Mouse (Mus musculus): ENCODE data around the gene Adamtsl1.

Gene Adamtsl1

DNA sequence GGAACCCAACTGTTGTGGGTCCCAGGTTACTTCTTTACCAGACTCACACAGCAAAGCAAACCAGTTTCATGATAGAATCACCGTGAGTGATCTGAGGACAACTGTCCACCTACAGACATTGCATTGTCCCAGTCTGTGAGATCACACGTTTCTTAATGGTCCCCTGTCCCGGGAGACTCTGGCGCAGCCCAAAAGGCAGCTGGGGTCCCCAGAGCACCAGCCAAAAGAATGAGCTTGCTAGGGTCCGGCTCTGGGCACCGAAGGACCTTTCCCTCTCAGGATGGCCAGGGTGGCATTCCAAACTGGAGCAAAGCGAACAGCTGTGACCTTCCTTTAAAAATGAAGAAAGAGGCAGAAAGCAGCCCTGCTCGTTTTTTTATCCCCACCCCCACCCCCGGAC, at the start of gene Adamtsl1:
Adamtsl1 (plus strand) TSS at position 381 of the 400 bp plus-strand sequence.
- no peak for DNase-seq (ENCODE audit: low spot score)

DNA sequence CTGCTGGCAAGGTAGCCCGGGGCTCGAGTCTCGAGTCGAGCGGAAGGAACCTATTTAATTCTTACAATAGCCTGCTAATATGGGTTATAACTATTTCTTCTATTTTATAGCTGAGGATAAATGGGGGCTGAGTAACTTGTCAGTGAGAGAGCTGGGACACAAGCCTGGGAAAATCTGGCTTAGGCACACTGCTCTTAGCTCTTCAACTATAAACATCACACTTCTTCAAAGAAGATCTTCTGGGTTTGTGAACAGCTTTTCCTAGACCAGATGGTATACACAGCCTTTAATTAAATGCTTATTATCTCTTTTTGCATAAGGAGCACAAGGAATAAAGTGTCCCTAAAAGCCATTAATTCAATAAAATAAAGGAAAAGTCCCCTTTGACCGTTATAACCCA, 30.4 kb upstream of the Adamtsl1 start:
- no peak for DNase-seq (ENCODE audit: low spot score)

DNA sequence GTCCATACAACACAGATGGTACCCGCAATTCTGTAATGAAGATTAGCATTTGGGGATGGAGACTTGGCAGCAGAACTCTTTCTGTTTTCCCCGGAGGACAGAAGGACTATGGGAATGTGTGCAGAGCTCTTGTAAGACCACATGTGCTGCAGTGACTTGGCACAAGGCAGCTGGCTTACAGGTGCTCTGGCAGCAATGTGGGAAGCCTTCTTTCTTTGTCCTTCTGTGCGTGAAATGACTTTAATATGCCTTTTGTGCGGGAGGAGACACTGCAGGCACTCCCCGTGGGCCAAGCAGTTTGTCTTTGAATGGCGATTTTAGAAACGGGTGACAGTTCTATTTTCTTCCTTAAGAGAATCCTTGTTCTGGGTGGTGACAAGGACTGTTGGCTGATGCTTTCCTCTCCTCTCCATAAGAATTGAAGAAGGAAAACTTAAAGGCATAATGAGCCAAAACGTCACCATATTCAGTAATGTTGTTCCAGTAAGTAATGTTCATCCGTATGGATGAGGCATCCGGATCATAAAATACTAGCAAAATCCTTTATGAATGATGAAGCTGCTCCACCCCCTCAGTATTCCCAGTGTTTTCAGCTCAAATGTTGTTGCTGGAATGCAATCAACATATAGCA, 27.5 kb upstream of the Adamtsl1 start:
- peak; percentile 17 for DNase-seq (ENCODE audit: low spot score)

DNA sequence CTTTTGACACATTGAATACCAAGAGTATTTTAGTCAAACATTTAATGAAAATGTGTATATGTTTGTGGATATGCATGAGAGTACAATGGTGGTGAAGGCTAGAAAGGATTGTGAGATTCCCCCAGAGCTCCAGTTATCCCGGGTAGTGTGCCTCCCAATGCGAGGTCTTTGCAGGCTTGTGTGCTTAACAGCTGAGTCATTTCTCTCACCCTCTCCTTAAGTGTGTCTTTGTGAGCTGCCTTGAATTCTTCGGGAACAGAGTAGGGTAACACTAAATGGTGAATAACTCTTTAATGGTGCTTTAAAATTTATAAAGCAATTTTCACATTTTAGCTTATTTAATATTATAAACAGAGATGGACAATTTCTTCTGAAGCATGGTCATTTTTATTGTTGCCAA, 8.3 kb upstream of the Adamtsl1 start:
- DNase-seq (ENCODE audit: low spot score): no peak

DNA sequence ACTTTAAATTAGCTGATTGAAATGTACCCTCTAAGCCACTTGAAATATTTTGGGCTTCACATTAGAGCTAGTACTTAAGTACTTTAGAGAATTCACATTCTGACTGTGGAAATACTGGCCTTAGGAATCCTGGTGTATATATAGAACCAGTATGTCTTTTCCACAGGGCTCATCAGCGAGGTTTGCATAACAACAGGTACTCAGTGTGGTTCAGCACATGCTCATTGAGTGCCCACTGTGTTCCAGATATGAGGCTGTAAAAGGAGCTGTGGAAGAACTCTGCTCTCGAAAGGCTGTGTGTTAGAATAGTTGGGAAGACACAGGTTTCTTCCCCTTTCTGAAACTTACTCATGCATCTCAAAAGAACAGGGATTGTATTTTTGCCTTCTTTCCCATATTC, 7.0 kb upstream of the Adamtsl1 start:
- DNase-seq (ENCODE audit: low spot score): no peak

DNA sequence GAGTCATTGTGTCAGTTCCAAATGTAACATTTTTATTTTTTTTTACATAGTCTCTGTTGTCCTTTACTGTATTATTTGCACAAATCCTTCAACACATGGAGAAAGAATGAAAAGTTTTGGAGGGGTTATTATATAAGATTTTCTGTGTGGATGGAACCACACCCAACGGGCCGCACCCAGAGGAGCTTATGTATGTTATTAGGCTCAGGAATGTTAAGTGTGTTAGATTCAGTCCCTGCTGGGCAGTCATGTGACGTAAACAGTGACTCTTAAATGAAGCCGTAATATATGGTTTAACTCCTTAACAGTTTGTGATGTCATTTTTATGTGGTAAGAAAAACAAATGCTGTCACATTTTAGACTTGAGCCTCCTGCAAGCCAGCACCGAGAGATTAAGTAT, 6.5 kb upstream of the Adamtsl1 start:
- DNase-seq (ENCODE audit: low spot score): no peak

DNA sequence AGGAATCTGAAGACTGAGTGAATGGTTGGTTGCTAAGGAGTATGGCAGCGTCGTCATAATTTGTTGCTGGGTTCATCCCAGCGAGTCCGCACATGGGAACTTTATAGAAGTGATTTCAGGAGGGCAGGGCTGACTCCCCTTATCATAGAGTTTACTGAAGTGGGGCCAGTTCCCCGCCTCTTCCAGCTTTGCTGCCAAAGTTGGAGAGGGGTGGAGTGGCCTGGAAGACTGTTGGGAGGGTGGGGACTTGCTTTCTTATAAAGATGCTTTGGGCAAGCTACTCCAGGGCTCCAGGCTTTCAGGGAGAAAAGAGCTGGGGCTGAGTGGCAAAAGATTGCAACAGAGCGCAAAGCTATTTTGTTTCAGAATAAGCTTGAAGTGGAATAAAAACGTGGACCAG, 684 bp upstream of the Adamtsl1 start:
- DNase-seq (ENCODE audit: low spot score): no peak

DNA sequence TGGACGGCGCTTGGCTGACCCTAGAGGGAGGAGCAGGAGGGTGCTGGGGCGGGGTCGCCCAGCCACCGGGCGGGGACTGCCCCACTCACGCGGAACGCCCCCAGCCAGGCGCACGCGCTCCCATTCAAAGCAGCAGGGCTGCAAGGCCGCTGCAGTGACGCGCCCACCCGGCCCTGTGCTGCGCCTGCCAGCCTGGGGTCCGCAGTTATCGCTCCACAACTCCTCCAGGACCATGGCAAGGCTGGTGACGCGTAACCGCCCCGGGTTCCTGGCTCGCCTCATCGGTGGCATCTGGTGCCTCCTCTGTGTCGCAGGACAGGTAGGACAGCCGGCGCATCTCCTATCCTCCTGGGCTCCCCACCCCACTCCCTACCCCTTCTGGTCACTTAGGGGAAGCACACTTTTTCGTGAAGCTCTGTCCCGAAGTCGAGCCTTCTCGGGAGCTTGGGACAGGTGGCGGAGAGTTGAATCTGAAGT, 271 bp downstream of the Adamtsl1 start:
- no peak for DNase-seq (ENCODE audit: low spot score)

DNA sequence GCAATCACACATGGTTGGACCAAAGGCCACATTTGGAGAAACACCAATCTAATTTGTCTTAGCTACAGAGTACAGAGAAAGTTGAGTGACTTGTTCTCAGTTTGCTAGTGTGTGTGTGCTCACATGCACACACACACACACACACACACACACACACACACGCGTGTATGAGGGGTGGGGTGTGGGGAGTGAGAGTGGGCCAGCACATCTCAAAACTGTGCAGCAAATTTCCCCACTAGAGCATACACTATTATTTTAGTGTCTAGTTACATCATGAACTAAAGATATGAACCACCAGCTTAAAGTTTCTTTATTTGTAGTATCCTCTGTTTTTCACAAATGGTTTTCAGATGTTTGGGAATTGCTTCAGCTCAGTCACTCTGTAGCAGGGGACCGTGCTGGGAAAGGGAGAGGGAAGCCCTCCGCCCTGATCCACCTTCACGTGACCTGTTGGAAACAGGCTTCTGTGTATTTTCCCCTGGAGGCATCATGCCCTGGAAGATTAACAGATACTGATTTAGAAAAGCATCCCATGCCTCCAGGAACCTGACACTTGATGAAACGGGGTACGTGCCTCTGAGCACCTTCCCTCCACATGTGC, 13.1 kb downstream of the Adamtsl1 start:
- no peak for DNase-seq (ENCODE audit: low spot score)

DNA sequence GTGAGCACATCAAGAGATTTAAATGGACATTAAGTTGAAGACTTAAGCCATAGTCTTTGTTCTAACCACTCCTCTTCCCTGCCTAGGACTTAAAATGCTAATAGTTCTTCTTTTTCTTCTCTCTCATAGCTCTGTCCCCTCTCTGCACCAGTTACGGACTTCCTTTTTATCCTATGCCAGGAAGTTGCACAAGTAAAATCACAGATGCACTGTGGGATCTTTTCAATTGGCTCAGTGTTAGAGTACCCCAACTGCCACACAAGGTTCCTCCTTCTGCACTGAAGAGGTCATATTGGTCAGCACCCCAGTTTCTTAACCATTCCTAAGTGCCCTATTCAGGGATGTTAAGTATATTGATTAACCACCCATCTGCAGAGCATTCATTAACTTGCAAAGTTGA, 15.9 kb downstream of the Adamtsl1 start:
- no peak for DNase-seq (ENCODE audit: low spot score)

DNA sequence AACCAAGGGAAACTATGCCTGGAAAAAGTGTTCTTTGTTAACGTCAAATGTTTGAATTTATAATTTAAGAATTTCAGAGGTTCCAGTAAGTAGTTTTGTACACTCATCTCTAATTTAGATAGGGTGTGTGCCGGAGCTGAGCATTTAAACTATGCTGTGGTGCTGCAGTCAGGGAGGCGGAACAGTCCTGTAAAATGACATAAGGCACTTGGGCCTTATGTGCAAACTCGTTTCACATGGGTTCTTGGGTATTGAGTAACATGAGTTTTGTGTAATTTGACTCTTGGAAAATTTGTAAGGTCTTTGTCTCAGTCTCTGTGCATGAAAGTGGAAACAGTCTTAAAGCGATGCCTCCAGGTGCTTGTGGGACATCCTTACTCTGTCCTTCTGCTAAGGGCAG, 25.7 kb downstream of the Adamtsl1 start:
- DNase-seq (ENCODE audit: low spot score): no peak

DNA sequence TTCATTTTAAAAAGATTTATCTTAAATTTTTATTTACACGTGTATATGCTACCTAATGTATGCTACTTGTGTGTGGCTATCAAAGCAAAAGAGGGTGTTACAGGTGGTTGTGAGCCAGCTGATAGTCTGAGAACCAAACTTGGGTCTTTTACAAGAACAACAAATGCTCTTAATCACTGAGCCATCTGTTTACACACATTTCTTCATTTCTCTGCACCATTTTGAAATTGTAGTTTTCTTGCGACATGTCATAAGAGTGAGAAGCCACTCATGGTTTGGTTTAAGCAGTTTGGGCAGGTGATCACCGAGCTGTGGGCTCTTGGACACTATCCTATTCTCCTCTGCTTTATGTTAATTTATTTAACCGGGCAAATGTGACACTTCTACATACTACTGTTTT, 29.2 kb downstream of the Adamtsl1 start:
- DNase-seq (ENCODE audit: low spot score): no peak

DNA sequence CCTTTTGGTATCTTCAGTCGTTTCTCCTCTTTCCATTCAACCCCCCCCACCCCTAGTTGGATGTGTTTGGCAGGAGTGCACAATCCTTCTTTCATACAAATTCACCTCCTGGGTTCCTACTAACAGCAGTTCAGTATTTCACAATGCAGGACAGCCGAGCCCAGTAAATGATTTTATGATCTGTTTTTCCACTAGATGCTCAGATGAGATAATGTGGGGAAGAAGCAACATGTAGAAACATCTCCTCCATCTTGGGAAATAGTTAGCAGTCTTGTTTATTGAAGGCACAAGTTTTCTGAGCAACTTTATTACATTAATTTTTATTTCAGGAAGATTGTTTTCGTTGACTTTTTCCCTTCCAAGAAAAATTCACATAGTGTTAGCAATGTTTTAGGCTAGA, 40.7 kb downstream of the Adamtsl1 start:
- DNase-seq (ENCODE audit: low spot score): no peak

DNA sequence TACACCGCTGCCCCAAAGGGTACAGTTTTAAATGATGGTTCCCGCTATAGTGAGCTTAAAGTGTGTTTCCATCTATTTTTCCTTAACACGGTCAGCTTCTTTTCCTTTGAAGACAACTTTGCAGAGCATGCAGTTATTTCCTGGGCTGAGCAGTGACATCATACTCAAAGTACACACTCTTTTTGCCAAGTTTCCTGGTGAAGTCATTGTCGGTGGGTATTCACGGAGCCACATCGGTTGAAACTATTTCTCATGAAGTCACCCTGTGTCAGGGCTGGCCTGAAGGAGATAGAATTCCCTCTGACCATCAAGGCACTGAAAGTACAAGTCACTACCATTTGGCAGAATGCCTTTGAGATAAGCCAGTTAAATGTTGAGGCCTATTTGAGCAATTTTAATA, 45.8 kb downstream of the Adamtsl1 start:
- no peak for DNase-seq (ENCODE audit: low spot score)

DNA sequence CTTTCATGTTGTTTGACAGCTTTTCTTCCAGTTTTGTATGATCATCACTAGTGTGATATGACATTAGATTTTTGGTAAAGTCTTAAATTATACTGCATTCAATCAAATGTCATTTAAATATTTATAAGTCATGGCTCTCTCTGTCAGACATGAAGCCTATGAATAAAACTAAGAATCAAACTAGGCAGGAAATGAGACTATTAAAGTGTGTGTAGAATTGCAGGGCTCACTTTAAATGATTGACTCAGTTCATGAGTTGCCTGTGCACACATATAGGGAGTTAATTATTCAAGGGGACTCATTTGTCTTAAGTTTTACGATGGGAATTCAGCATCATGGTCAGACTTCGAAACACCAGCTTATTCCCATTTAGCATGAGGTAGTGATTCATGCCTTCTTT, 71.5 kb downstream of the Adamtsl1 start:
- no peak for DNase-seq (ENCODE audit: low spot score)

DNA sequence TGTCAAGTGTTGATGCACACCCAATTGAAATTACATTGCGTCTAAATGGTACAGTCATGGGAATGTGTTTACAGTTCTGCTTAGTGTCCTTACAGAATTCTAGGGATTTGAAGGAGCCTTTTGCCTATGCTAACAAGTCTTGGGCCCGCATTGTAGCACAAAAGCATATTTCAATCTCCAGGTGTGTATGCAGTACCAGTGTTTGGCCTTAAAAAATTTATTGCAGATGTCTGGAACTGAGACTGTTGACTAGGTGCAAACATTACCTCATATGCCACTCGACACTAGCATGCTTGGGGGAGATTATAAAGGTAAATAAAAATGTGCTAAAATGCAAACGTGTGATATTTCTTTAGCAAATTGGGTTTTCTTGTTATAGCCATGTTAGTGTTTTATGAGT, 75.0 kb downstream of the Adamtsl1 start:
- DNase-seq (ENCODE audit: low spot score): no peak

DNA sequence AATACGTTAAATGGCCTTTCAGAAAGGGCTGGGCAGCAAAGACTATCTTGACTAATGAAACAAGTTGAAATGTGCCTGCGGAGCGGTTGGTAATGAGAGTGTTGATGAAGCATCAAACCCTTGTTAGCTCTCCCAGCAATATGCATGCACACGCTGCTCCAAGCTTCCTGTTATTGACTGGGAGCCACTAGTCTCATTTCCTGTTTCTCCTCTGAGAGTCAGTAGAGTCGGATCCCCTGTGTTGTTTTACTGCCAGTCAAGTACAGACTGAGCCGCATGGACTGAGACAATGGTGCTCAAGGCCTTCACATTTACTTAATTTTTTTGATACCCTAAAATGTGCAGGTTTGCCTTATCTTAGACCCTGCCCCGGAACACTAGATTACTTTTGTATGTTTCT, 77.1 kb downstream of the Adamtsl1 start:
- no peak for DNase-seq (ENCODE audit: low spot score)

DNA sequence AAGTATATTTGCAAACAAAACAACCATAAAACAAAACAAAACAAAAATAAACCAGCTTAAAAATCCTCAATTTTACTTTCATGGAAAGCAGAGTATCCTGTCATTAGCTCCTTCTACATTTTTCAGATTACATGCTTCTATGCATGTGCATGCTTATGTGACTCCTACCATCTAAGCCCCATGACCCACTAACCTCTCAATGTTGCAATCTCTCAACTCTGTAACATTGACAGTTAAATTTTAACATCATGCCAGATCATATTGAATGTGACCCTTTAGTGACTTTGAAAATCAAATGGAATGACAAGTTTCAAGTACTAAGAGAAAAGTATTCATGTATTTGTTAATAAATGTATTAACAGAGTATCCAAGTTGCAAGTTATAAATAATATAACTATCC, 80.2 kb downstream of the Adamtsl1 start:
- DNase-seq (ENCODE audit: low spot score): no peak

DNA sequence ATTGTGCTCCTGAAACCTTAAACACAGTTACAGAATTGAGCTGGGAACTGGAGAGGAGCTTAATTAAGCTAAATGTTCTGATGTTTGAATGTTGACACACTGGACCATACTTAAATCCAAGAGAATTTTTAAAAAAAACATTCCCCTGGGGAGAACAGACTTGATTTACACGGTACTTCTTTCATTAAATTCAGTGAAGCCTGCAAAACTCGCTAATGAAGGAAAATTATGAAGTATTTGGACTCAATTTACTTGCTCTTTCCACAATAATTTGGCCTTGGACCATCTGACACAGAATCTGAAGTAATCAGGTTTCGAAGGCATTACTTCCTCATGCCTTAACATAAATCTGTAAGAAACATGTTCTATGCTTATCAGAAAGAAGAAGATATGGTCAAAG, 99.4 kb downstream of the Adamtsl1 start:
- no peak for DNase-seq (ENCODE audit: low spot score)

DNA sequence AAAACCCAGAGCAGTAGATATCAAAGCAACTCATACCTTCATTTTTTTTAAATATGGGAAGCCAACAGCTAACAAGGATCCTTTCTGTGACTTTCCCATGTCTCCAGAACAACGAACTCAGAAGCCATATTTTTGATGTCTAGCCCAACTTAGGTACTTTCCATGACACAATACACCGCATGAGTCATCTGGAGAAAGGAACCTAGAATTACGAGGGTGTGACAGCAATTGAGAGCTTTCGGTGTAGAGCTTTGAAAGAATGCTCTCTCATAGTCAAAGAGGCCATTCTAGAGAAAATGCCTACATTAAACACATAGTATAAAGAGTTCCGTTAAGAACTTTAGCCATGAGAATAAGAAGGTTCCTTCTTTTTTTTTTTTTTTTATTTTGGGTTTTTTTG, 104.8 kb downstream of the Adamtsl1 start:
- DNase-seq (ENCODE audit: low spot score): no peak

DNA sequence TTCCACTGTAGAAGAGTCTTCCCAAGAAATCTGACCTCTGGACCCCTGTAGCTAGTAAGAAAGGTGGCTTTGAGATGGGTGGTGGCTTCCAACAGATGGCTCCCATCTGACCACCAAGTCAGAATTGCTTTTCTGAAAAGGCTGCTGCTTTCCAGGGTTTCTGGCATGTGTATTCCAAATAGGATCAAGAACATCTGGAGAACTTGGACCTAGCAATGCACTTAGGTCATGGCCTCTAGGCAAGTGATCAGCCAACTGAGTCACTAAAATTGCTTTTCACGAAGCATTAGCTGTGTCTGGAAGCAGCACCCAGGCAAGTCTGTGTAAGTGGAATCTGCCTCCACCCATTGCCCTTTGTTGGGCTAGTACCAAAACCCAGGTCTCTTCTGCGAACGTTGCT, 105.3 kb downstream of the Adamtsl1 start:
- no peak for DNase-seq (ENCODE audit: low spot score)

DNA sequence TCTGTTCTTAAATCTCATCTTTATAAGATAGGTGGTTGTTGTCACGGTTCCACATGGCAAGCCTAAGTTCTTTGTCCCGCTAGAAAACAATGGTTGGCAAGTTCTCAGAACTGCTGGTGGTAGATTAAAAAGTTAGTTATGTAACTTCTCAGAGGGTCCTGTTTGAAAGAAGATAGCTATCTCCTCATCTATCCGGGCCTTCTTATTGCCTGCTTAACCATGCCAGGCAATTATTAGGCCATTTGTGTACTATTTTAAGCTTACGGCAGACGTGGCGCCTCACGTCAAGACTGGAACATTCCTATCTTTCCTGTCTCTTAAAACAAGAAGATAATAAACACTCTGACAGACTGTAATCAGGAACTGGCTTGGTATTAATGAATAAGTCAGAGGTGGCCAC, 115.4 kb downstream of the Adamtsl1 start:
- no peak for DNase-seq (ENCODE audit: low spot score)

DNA sequence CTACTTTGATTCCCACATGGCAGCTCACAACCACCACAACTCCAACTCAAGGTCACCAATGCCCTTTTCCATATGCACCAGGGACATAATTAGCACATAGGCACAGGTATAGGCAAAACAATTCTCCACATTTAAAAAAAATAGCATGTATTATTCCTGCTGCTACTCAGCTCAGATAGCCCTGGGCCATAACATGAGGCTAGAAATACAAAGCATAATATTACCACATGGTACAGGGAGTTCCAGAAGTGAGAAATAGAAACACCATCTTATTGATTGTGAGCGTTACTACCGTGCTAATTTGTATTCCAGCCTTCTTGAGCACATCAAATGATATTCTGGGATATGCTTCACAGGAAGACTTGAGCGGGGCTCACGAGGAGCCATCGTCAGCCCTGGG, 155.3 kb downstream of the Adamtsl1 start:
- DNase-seq (ENCODE audit: low spot score): no peak

DNA sequence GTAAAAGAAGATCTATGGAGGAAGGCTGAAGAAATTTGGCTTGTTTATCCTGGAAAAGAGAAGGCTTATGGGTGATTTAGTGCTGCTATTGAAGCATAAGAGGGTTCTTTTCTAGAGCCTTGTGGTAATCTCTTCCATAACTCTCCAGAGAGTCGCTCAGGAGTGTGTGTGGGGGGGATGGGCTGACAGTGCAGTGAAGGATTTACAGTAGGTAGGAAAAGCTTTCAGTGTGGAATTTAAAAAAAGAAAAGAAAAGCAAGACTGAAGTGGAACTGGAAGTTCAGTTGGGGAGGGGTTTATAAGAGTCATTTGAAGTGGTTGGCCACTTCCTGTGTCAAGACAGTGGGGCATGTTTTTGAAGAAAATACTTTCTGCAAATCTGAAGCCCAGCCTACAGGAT, 155.8 kb downstream of the Adamtsl1 start:
- DNase-seq (ENCODE audit: low spot score): no peak

Data from layer of hippocampus, adult 9-10 months (tissue).